Mouse (Mus musculus) hindlimb bud, embryonic 11.5 days (tissue): ENCODE results near the gene Mical2.

ENCODE experiments used
- DNase-seq: peaks from one replicate; pipeline ENCODE4 v3.0.0-alpha.2; 2012; ENCODE audit warnings: low read depth, low spot score; ENCODE audit errors: extremely low spot score

The Mical2 gene

DNA sequence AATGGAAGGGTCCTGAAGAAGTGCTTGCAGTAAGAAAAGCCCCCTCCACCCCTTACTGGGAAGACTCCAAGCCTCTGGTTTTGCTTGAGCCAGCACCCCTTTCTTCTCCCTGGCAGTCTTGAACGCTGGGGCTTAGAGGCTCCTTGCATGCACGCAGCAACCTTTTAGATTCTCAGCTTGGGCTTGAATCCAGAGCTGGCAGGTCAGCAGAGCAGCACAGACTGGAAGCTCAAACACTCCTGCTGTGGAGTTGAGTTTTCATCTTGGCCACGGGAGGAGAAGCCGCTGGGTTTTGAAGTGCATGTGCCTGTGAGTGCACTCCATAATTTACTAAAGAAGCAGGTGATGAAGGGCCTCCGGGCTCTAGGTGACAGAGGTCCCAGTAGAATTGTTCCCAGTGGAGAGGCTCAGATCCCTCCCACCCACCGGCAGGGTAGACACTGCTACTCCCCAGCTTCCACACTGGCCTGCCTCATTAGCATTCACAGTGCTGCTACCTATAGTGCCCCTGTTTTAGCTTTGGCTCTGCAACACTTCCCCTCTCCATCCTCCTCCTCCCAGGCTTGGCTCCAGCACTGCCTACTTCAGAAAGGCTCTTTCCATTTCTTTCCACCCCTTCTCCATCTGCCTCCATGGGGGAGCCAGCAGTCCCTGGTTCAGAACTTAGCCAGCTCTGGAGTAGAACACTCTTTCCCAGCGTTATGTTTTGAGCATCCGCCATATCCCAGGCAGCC lies 15.7 kb downstream of the Mical2 start:
- DNase-seq, result no peak

DNA sequence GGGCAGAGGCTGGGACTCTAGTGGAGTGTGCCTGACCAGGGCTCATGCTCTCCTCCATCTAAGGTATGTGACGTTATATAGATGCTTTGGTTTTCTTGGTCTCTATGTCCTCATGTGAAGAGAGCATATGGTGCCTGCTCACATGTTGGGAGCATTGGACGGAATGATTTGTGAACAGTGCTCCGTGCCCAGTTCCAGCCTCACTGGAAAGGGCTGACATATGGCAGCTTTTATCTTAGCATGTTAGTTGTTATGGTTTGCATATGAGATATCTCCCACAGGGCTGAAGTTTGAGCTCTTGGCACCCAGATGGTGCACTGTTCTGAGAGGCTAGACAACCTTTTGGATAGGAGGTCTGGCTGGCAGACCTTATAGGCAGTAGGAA lies 16.3 kb downstream of the Mical2 start:
- no peak for DNase-seq

DNA sequence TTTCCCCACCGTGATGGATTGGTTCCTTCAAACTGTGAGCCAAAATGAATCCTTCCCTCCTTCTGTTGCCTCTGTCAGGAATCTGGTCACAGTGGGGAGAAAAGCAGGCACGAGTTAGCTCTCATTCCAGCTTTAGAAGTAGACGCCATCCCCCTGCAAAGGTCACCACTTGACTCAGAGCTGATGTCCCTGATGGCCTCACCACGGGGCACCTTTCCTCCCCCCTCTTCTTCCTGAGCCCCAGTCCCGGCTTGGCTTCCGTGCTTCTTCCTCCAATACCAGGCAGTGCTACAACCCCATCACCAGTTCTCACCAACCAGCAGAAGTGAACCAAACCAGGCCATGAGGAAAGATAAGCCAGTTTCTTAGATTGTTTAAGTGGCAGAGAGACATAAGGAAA lies 16.9 kb downstream of the Mical2 start:
- no peak for DNase-seq

DNA sequence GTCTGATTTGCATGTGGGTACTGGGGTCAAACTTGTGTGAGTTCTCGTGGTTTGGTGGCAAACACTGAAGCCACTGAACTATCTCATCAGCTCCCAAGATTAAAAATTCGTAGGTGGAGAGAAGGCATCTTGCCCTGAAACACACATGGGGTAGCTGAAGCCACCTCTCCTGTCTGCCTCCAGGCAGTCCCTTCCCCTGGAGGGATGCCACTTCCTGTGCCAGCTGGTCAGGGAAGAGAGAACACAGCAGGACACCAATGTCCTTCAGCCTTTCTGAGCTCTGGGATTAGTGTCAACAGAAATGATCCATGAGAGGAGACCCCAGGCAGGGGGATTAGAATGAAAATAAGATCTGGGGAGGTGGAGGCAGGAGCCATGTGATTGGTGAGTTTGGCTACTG lies 18.4 kb downstream of the Mical2 start:
- DNase-seq, result no peak

DNA sequence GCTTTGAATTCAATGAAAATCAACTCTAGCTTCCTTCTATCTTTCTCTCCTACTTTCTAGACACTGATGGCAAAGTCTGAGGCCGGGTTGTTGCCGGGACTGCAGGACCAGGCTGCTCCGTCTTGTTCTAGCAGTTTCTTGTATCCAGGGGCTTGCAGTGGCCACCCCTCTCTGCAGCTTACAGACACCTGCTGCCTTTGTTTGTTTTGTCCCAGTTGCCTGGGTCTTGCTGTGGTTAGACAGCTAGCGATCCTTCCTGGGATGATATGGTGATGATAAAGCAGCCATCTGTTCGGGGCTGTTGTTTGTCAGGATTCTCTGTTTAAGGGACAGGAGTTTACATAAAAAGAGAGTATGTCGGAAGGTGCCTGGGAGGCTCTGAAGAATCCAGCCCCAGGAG lies 19.0 kb downstream of the Mical2 start:
- DNase-seq, result no peak

DNA sequence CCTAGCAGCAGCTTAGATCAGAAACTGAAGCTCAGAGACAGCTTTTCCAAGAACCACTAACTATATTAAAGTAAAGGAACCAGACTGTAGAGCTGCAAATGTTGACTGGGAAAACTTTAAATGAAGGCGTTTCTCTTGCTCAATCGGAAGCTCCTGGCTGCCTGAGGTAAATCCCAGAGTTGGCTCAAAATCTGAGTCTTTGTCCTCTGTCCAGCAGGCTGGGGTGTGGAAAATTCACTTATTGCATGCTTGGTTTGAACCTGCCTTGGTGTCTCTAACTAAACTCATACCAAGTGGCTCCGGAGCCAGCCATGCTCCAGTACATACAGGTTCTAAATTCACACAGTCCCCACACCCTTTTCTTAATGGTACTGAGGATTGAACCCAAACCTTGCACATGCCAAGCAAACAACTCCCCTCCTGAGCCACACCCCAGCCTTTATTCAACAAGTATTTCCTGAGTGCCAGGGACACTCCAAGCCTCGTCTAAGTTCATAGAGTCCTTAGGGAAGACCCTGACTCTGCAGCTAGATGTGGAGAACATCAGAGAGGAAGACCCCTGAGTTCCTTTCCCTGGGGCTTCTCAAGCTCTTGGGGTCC lies 20.3 kb downstream of the Mical2 start:
- DNase-seq, result no peak

DNA sequence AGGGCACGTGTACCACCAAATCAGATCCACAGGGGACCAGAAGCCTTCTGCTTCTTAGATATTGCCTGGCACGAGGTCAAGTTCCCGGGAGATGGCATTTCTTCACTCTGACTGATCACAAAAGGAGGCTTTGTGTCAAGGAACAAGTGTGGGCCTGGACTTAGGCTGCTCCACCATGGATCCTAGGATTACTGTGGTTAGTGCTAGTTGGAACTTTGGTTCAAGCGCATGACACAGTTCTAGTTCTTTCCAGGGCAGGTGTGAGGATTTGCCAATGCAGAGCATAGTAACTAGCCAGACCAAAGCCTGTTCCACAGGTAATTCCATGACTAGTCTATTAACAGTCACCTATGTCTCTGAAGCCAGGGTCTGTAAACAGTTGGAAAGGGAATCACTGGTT lies 20.8 kb downstream of the Mical2 start:
- no peak for DNase-seq

DNA sequence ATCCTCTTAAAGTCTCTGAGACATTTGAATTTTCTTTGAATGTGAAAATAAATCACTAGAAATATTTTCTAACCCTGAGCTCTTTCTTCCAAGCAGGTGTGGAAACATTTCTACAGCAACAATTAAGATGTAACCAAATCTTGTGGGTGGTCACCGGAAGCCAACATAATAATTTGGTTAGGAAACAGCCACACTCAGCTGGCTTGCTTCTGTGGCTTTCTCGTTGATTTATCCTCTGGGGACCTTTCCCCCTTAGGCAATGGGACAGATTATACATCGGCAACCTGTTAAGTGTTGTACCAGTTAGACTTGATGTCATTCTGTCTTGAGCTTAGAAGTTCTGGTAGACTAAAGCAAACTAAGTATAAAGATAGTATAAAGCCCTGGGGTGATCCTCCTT lies 22.2 kb downstream of the Mical2 start:
- DNase-seq, result no peak

DNA sequence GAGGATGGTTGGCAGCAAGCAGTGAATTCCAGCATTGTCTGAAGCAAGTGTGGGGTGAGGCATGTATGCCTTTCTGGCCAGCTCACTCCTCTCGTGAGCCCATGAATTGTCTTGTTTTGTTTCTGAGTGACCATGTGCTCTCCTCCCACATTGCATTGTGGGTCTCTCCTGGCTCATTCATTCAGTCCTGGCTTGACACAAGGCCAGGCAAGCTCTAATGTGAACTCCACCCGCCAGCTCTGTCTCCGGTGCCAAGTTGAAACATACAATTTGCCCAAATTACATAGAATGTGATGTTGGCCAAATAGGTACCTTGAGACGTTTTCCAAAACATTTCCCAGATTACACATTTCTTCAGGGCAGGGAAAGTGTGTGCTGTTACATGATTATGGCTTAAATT lies 23.8 kb downstream of the Mical2 start:
- DNase-seq, result no peak

DNA sequence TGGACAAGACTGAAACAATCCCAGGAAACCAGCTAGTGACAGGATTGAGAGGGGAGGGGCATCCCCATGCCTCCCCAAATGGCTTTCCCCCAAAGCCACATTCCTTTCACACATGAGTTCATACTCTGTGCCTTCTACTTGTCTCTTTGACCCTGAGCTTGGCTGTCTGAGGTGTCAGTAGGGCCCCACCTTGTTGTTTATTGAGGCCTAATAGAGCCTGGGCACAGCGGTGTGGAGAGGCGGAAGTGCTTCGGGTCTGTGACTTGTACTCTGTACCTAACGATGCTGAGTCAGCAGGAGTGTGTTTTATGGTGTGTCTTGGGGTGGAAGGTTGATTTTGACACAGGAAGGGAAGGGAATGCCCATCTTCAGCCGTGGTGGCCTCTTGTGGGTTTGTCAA lies 26.4 kb downstream of the Mical2 start:
- DNase-seq, result no peak

DNA sequence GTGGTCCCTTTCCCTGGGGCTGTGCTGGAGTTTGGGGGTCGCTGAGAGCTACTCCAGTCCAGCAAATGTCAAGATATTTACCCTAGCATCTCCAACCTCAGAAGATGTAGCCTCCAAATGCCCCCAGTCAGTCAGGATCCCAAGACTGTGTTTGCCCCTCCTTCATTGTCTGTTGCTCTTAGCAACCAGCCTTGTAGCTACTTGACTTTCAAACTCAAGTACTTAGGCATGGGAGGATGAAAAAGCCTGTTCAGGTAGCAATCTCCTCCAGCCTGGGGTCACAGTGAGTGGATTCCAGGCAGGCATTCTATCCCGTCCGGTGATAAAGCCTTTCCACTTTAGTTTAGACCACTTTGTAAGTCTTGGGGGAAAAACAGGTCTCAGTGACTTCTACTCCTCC lies 28.6 kb downstream of the Mical2 start:
- no peak for DNase-seq

DNA sequence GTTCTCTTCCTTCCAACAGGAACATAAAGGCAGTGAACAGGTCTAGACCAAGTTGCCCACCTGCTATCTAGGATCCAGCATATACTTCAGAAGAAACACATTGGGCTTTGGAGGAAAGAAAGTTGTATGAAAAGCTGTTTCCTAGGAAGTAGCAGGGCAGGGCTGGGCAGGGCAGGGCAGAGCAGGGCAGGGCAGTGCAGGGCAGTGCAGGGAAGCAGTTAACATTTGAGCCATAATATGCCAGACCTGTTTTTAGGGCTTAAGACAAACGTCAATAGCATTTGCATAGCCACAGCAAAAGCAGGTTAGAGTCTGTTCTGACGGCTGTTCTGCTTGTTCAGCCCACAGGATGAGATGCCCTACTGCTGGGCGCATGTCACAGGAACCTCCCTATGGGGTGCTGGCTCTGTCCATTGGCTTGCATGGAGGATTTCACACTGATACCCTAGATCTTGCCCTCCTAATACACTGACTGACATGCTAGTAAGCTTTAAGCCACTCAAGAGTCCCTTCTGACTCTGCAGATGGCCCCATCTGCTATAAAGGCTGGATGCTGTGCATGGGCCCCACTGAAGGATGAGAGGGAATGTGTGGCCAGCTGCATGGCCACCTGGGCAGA lies 29.7 kb downstream of the Mical2 start:
- DNase-seq, result no peak

DNA sequence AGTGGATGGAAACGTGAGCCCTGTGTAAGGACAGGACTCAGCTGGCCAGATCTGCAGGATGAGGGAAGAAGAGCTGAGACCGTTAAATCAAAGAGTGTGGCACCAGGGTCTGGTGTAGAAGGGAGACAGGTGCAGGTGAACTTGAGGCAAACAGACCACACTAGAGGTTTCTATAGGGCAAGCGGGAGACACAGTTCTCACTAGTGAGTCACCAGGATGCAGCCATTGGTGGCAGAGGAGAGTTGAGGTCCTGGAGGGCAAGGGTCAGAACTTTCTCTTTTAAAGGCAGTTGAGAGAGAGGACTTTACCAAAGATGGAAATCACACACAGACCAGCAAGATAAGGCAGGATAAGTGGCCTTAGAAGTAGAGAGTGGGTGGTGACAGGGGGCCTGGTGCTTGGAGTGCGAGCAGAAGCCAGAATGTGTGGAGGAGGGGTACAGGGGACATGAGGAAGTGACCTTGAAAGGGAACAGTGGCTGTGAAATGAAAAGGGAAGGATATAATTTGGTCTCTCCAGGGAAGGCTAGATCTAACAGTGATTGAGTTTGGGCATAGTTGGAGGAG lies 32.8 kb downstream of the Mical2 start:
- no peak for DNase-seq

DNA sequence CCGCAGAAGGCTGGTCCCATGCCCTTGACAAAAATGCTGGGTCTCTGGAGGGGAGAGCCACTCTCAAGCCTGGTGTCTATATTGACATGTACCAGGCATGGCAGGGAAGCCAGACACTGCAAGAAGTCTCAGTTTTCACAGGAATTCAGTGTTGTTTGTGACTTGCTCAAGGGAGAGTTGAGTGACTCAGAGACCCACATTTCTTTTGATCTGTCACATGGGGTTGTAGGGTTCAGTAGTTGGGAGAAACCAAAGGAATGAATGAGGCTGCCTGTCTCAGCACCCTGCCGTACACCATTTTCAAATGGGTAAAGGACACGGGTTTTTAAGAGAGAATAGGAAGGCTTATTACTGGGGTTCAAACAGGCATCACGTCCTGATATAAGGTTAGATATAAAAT lies 33.6 kb downstream of the Mical2 start:
- no peak for DNase-seq

DNA sequence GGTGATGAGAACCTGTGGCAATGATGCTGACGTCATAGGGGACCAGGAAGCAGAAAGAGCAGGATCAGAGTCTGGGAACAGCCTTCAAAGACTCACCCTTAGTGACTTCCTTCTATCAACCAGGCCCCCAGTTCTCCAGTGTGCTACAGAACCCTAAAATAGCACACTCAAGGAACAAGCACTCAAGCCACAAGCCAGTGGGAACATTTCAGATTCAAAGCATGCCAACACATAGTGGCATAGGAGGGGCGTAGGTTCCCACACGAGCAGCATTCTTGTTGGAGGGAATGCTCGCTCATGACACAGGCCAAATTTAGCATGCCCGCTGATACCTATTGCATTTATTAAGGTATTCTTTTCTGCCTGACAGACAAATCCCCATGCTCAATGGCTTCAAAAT lies 35.5 kb downstream of the Mical2 start:
- DNase-seq, result no peak

DNA sequence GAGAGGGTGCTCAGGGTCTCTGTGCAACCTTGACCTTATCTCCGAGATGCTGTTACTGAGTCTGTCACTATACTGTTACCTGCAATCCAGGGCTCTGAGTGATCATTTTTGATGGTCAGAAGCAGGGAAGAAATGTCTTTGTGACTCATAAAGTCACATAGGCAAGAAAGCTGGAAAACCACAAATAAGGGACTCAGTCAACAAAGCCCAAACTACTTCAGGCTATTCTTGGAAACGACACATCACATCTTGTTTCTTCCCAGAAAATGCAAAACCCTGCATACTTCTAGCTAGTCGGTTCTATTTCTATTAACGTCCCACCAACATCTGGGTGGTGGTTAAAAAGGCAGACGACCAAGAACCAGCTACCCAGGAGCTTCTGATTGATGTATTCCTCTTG lies 41.6 kb downstream of the Mical2 start:
- no peak for DNase-seq

DNA sequence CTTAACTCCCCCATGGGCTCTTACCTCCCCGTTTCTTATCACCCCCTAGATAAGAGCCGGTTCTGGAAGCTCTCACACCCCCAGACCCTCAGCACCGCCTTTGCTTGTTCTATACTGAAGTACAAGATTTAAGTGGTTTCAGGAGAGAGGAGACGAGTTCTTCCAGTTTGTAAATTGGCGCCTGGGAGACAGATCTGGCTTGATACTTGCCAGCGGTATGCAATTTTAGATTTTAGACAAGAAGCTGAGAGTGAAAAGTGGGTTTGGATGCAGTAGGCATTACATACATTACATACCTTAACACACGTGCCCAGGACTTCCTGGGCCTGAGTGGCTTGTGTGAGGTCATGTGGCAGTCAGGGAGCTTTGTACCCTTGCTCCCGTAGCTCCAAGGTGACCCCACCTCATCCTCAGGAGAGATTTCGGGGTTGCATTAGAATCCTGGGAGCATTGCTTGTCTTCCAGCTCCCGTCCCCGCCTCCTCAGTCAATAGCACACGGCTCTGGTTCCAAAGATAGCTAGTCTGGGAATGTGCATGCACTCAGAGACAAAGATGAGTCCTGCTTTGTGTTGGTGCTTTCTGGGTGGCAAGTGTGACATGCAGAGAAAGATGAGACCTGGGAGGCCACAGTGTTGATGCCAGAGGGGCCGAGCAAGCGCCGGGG lies 43.2 kb downstream of the Mical2 start:
- no peak for DNase-seq

DNA sequence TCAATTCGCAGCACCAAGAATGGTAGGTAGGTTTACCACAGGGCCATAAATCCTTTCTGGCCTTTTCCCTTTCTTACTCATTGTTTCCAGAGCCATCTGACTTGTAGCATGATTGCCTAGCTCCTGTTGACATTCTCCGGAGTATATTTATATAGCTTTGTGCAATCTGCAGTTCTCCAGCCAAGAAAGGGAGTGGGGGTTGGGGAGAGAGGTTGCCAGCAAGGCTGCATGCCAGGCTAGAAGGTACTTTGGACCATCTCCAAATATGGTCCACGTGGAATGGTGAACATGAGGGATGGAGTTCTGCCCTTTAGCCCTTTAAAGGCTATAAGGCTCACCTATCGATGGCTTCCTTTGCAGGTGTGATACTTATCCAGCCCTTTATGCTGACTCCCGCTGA lies 45.2 kb downstream of the Mical2 start:
- DNase-seq, result no peak

DNA sequence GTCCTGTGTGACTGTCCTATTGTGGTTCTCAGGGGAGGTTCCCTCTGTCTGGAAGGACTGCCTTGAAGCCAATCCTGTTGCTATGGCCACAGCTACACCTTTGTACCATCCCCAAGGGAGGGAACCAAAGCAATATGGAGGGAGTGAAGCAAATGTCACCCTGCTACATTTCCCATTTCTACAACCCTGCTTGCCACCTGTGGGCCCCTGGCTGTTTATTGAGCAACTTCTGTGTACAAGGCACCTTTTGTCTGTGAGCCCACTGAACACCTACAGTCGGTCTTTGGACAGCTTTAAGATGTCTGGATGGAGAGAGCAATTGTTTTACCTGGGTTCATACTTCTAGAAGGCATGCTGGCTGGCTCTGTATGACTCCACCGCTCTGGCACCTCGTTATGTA lies 46.0 kb downstream of the Mical2 start:
- no peak for DNase-seq

DNA sequence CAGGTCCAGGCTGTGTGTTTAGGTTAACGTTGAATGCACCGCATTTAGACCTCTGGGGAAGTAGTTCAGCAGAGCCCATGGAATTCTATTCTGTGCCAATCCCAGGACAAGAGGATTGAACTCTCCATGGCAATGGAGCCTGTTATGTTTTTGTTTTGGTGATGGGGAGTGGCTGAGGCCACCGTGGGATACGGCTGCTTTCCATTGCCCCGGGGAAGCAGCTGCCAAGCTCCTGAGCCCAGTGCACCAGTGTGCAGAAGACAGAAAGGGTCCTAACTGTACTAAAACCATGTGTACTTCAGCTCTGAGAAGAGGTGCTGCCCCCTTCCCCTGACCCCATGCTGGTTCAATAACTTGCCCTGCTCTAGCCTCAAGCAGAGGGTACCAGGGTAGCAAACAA lies 47.0 kb downstream of the Mical2 start:
- no peak for DNase-seq

DNA sequence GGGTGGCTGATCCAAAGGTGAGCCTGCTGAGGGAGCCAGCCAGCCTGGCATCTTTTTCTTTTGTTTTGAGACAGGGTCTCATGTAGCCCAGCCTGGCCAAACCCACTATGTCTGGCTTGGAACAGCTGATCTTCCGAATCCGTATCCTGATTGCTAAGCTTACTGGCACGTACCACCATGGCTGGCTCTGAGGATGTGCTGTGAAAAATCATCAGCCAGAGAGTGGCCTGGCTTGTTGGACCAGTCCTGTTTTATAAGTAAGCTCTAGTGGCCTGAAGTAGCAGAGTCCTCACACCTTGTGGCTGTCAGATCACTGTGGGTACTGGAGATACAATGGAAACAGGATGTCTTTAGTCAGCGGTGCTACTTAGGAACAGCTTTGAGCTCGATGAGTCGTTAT lies 47.8 kb downstream of the Mical2 start:
- no peak for DNase-seq

DNA sequence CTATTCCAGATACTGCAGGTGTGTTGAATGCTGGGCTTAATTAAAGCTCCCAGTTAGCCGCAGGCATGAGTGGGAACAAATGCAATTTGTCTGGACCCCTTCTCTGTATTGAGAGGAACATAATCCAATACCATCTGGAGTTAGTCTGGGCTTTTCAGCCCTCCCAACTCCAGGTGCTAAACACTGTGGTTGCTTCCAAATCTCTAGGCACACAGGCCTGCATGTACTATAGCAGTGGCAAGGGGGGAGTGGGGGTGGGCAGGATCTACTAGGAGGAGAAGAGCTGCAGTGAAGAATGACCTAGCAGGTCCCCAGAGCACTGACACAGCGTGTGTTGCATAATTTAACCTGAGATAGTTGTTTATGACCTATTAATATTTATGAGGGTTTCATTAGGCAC lies 49.0 kb downstream of the Mical2 start:
- peak; percentile 24 for DNase-seq
